Mouse (Mus musculus): ENCODE results near the gene Gm6993. TPM values are rescaled to one million over a fixed set of nuclear protein-coding genes. Genes with fewer than 3 reads are reported as not detected.

Gm6993 gene
- polyA plus RNA-seq (2012; rRNA removed), result not detected in 2 replicates

GRCm38 (mm10) chr12:31240470-31240869 lies at the start of gene Gm6993:
TSS of gene Gm6993 (plus strand) at chr12:31240770.

GRCm38 (mm10) chr12:31265005-31265721 lies 24.6 kb downstream of the Gm6993 start, which contains the start of gene Lamb1:
TSS of gene Lamb1 (plus strand) at chr12:31265234.

Other genes with a start within 250 kb of the Gm6993 start
- gene Fam110c, start 166.9 kb upstream of the Gm6993 start, polyA plus RNA-seq (2012; rRNA removed), result 7.2 and 8.4 TPM in 2 replicates
- 78.3 and 91.6 TPM in 2 replicates for gene Lamb1, start 24.5 kb downstream of the Gm6993 start, polyA plus RNA-seq (2012; rRNA removed)
- gene Dld, start 110.7 kb downstream of the Gm6993 start, polyA plus RNA-seq (2012; rRNA removed), result 6.3 and 8.6 TPM in 2 replicates
- 0.07 TPM in 1 of 2 replicates, not detected in the other for gene Slc26a3, start 150.1 kb downstream of the Gm6993 start, polyA plus RNA-seq (2012; rRNA removed)